Mouse (Mus musculus) hindbrain, postnatal 0 days (tissue): ENCODE data around the gene Tcaf1. TPM values are rescaled to one million over a fixed set of nuclear protein-coding genes. Genes with fewer than 3 reads are reported as not detected.

Experiments
- ATAC-seq: fragments of 200-750 bp; cut with Nextera tagmentation; 2 replicates; pipeline ENCODE4 v1.8.0; 2017; ENCODE audit warnings: mild to moderate bottlenecking, moderate TSS enrichment, moderate library complexity
- DNase-seq: peaks from one replicate; pipeline ENCODE4 v3.0.0-alpha.2; 2015; ENCODE audit warnings: low spot score
- H3K27ac ChIP-seq: fragments of 300-500 bp; sonication (generic); 2 replicates; pipeline ENCODE4 v1.5.1; 2014; ENCODE audit warnings: mild to moderate bottlenecking
- H3K27me3 ChIP-seq: fragments of 300-500 bp; sonication (generic); 2 replicates; pipeline ENCODE4 v1.6.1; 2014; ENCODE audit warnings: low read length, mixed read lengths; ENCODE audit not compliant: insufficient read depth
- H3K36me3 ChIP-seq: fragments of 300-500 bp; sonication (generic); 2 replicates; pipeline ENCODE4 v1.6.1; 2014; ENCODE audit warnings: low read length, mixed read lengths; ENCODE audit not compliant: insufficient read depth
- H3K4me1 ChIP-seq: fragments of 300-500 bp; sonication (generic); 2 replicates; pipeline ENCODE4 v1.6.1; 2014; ENCODE audit warnings: antibody characterized with exemption, low read length, mixed read lengths; ENCODE audit not compliant: insufficient read depth
- H3K4me2 ChIP-seq: fragments of 300-500 bp; sonication (generic); 2 replicates; pipeline ENCODE4 v1.6.1; 2014; ENCODE audit warnings: low read depth, mild to moderate bottlenecking, low read length, moderate library complexity, mixed read lengths
- H3K4me3 ChIP-seq: fragments of 300-500 bp; sonication (generic); 2 replicates; pipeline ENCODE4 v1.5.1; 2014; ENCODE audit warnings: low read length
- H3K9ac ChIP-seq: fragments of 300-500 bp; sonication (generic); replicated peaks from 2 replicates; pipeline ENCODE4 v1.6.1; 2014; ENCODE audit warnings: mild to moderate bottlenecking, low read length, moderate library complexity, mixed read lengths
- H3K9me3 ChIP-seq: fragments of 300-500 bp; sonication (generic); 2 replicates; pipeline ENCODE4 v1.6.1; 2016; ENCODE audit warnings: low read length, mixed read lengths
- CTCF ChIP-seq: IDR thresholded peaks from 2 replicates; pipeline ENCODE4 v1.5.1; 2016; ENCODE audit warnings: antibody characterized with exemption, control low read depth, low read depth
- WGBS: fragments of 180-500 bp; shearing (Covaris S2); extraction: QIAGEN DNeasy Blood & Tissue Kit; methylation state at CpG from one replicate; pipeline ENCODE4 v1.1.7; 2014; 5-methylcytosine and 5-hydroxymethylcytosine counted together
- polyA plus RNA-seq: library from polyadenylated mRNA; unstranded; fragments of >200 nt; fragmentation: Nextera tagmentation; extraction: Ambion mirVana; gene quantifications from 2 replicates; pipeline ENCODE4 v1.2.1, GENCODE M21; 2015
- total RNA-seq: library from RNA; depleted of rRNA; stranded (reverse); fragments of >200 nt; gene quantifications from 2 replicates; pipeline ENCODE4 v1.2.3, GENCODE M21; 2014

The Tcaf1 gene
- total and polyA plus RNA-seq, 2 experiments from 2014 or later: 194 to 262 TPM

DNA sequence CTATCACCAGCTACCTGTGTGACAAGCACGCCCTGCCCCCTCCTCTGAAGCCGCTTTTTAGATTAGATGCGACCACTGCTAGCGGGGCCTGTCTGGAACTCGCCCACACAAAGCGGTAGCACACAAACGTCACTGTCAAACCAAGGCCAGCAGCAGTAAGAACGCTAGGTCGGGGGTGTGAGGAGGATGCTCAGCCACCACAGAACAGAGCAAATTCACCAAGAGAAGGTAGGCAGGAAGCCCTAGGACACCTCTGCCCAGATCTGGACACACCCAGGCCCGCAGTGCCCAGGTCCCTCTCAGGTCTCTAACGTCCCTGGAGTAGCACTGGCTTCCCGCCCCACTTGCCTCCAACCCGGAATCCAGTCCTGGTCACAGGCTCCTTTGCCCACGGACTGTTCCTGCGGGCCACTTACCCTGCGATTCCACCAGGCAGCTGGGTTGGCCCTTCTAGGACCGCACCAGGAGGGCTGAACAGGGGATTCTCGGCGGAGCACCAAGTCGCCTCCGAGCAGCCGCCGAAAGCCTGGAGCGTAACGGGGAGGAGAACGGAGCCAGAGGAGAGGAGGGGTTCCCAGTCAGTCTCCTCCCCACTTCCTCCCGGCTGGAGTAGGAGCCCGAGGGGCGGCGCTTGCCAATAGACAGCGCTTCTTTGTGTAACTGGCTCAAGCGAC is 17.2 kb downstream of the Tcaf1 start:
- no peaks in the 10 kb centered on the region for H3K9me3 ChIP-seq
- peak; percentile 92 for ATAC-seq
- H3K36me3 ChIP-seq: peaks cover 7% of the 10 kb centered on the region; the same call in 1 of the 2 replicates
- under 1% methylated on average over 32 of the region's 32 CpGs for WGBS
- H3K4me1 ChIP-seq: no peaks in the 10 kb centered on the region
- no peaks in the 10 kb centered on the region for H3K27me3 ChIP-seq
- H3K27ac ChIP-seq: peak overlapping the region; percentile 98
- TF ChIP-seq CTCF: no peak
- peak; percentile 93 for DNase-seq
- H3K4me2 ChIP-seq: peak overlapping the region; percentile 70
- H3K4me3 ChIP-seq: peak overlapping the region; percentile 82
- peak overlapping the region; percentile 90 for H3K9ac ChIP-seq

DNA sequence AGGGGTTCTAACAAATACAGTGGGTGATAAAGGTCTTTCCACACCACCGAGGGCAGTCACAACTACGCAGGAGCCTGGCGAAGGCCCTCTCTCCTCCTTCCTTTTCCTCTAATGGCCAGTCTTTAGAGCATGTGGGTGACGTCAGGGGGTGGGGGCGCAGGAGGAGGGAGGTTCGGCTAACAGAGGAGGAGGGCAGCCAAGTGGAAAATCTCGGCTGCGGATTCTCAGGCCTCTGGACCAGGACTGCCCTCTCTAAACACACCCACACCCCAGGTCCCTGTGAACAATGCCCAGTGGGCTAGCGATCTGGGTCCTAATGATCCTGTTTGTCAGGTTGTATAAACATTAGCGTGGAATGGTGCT is 17.8 kb downstream of the Tcaf1 start:
- Histone ChIP-seq H3K4me3 (peak overlapping the region; percentile 82), H3K36me3 (peaks cover 7% of the 10 kb centered on the region; the same call in 1 of the 2 replicates), H3K27me3 (no peaks in the 10 kb centered on the region), H3K4me2 (peak overlapping the region; percentile 70), H3K4me1 (no peaks in the 10 kb centered on the region), H3K27ac (peak overlapping the region; percentile 98), H3K9ac (peak overlapping the region; percentile 90), H3K9me3 (no peaks in the 10 kb centered on the region)
- whole genome bisulfite sequencing: 0% methylated on average over 10 of the region's 10 CpGs
- DNase-seq (peak; percentile 90), ATAC-seq (peak; percentile 93)
- TF ChIP-seq CTCF: no peak

DNA sequence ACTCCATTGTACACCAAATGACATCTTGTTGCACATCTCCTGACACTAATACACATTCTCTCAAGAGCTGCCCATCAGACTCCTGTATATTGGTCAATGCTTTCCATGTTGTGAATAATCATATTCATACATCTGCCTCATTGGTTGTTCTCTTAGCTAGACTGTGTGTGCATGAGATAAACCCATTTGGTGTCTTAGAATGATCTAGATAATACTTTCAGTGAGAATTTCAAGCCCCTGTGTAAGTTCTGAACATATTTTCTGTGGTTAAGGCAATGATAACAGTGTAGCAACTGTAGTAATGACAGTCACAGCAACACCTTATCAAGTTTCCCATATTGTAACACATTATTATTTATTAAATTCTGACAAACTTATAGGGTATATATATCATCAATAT is 20.1 kb downstream of the Tcaf1 start:
- Histone ChIP-seq H3K27ac (no peak overlapping the region), H3K4me1 (no peaks in the 10 kb centered on the region), H3K4me3 (no peak overlapping the region), H3K9me3 (no peaks in the 10 kb centered on the region), H3K36me3 (peaks cover 20% of the 10 kb centered on the region), H3K9ac (no peak overlapping the region), H3K27me3 (no peaks in the 10 kb centered on the region), H3K4me2 (no peak overlapping the region)
- DNase-seq: no peak
- no peak for TF ChIP-seq CTCF
- ATAC-seq: no peak

- peak; percentile 51 for TF ChIP-seq CTCF
- Histone ChIP-seq H3K4me2 (no peak overlapping the region), H3K9me3 (no peaks in the 10 kb centered on the region), H3K36me3 (peaks cover 20% of the 10 kb centered on the region), H3K27me3 (no peaks in the 10 kb centered on the region), H3K27ac (no peak overlapping the region), H3K4me3 (no peak overlapping the region), H3K9ac (no peak overlapping the region), H3K4me1 (no peaks in the 10 kb centered on the region)
- ATAC-seq (no peak), DNase-seq (no peak)
- WGBS: 90% methylated on average over 5 of the region's 5 CpGs
These were observed 22.0 kb downstream of the Tcaf1 start for GRCm38 (mm10) chr6:42687907-42688306.

GRCm38 (mm10) chr6:42680077-42680476 is 29.8 kb downstream of the Tcaf1 start:
- no peaks in the 10 kb centered on the region for H3K27me3 ChIP-seq
- TF ChIP-seq CTCF: no peak
- H3K36me3 ChIP-seq: peaks cover 43% of the 10 kb centered on the region
- WGBS: 79% methylated on average over 7 of the region's 7 CpGs
- no peak overlapping the region for H3K4me2 ChIP-seq
- DNase-seq (no peak), ATAC-seq (no peak)
- no peaks in the 10 kb centered on the region for H3K9me3 ChIP-seq
- H3K4me3 ChIP-seq: no peak overlapping the region
- no peak overlapping the region for H3K27ac ChIP-seq
- H3K9ac ChIP-seq: no peak overlapping the region
- no peaks in the 10 kb centered on the region for H3K4me1 ChIP-seq

- no peak overlapping the region for H3K9ac ChIP-seq
- H3K4me3 ChIP-seq: no peak overlapping the region
- H3K36me3 ChIP-seq: peaks cover 74% of the 10 kb centered on the region
- no peak for TF ChIP-seq CTCF
- no peaks in the 10 kb centered on the region for H3K4me1 ChIP-seq
- H3K9me3 ChIP-seq: no peaks in the 10 kb centered on the region
- no peaks in the 10 kb centered on the region for H3K27me3 ChIP-seq
- DNase-seq: no peak
- no peak overlapping the region for H3K4me2 ChIP-seq
- WGBS: 99% methylated on average over 3 of the region's 3 CpGs
- H3K27ac ChIP-seq: no peak overlapping the region
- no peak for ATAC-seq
These were observed 33.9 kb downstream of the Tcaf1 start for GRCm38 (mm10) chr6:42676011-42676410.

GRCm38 (mm10) chr6:42671767-42672166 is 38.1 kb downstream of the Tcaf1 start:
- 98% methylated on average over 1 of the region's 1 CpGs for WGBS
- H3K36me3 ChIP-seq: peaks cover 50% of the 10 kb centered on the region

More at GRCm38 (mm10) chr6:42671767-42672166, 38.1 kb downstream of the Tcaf1 start:
- no peak overlapping the region for H3K27ac ChIP-seq
- no peaks in the 10 kb centered on the region for H3K4me1 ChIP-seq
- no peak for ATAC-seq
- no peak overlapping the region for H3K9ac ChIP-seq
- H3K4me2 ChIP-seq: no peak overlapping the region
- H3K27me3 ChIP-seq: no peaks in the 10 kb centered on the region
- no peak for DNase-seq
- no peak overlapping the region for H3K4me3 ChIP-seq
- H3K9me3 ChIP-seq: no peaks in the 10 kb centered on the region
- no peak for TF ChIP-seq CTCF
